Mouse (Mus musculus): ENCODE data around the gene B4galt4. TPM values are rescaled to one million over a fixed set of nuclear protein-coding genes. Genes with fewer than 3 reads are reported as not detected.

The B4galt4 gene
- polyA plus RNA-seq (2015; fragmentation: Nextera tagmentation; extraction: Ambion mirVana): 21.2 and 23.5 TPM in 2 replicates

DNA sequence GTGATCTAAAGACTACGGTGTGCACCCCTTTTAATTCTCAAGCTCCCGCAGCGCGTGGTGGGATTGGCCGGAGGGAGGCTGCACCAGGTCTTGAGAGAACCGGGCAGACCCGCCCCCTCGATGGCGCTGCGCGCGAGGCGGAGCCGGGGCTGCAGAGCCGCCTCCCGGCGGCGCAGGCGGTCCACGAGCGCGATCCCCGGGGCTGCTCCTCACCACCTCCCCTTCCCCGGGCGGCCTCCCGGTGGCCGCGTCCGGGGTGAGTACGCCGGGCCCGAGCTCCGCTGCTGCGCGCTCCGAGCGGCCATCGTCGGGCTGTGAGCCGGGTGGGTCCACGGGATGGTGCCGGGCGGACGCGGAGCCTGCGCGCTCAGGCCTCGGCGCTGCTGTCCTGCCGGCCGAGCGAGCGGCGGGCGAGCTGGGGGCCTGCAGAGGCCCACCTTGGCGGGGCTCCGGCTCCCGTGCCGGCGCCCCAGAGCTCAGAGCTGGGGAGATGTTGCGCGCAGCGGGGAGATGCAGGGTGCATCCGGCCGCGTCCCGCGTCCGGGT, at the start of gene B4galt4:
Gene B4galt4, plus strand, starts transcription at position 152 of the 546 bp plus-strand sequence.
- peak within 1 kb of the TSS; percentile 81 for H3K4me3 ChIP-seq (ENCODE audit: low read depth, low read length)
- no peaks in the 10 kb centered on the region for H3K36me3 ChIP-seq (ENCODE audit: control insufficient read depth, insufficient read depth)
- no peaks in the 10 kb centered on the region for H3K9me3 ChIP-seq (ENCODE audit: control insufficient read depth)
- ATAC-seq: peak; percentile 86
- peak within 1 kb of the TSS; percentile 83 for H3K9ac ChIP-seq (ENCODE audit: low read depth, low read length)
- no peaks in the 10 kb centered on the region for H3K27me3 ChIP-seq (replicated peaks; ENCODE audit: control insufficient read depth, insufficient read depth, low read length)
- H3K4me1 ChIP-seq (replicated peaks; ENCODE audit: control insufficient read depth, insufficient read depth, low read length): 0 out of 2 replicates have a peak, but pooled peaks cover 4% of the 10 kb centered on the region
- H3K27ac ChIP-seq (ENCODE audit: low read depth, low read length): peak within 1 kb of the TSS; percentile 76
- under 1% methylated on average over 69 of the region's 69 CpGs for whole genome bisulfite sequencing
- TF ChIP-seq CTCF (IDR thresholded peaks at IDR 0.05; ENCODE audit: low read depth): peak; percentile 61
- H3K4me2 ChIP-seq (replicated peaks; ENCODE audit: low read depth): peak within 1 kb of the TSS; percentile 90

- no peak for ATAC-seq
- Histone ChIP-seq H3K4me2 (replicated peaks; ENCODE audit: low read depth) (no peak overlapping the region), H3K9ac (ENCODE audit: low read depth, low read length) (no peak overlapping the region), H3K36me3 (ENCODE audit: control insufficient read depth, insufficient read depth) (no peaks in the 10 kb centered on the region), H3K27me3 (replicated peaks; ENCODE audit: control insufficient read depth, insufficient read depth, low read length) (no peaks in the 10 kb centered on the region), H3K27ac (ENCODE audit: low read depth, low read length) (no peak overlapping the region), H3K4me1 (replicated peaks; ENCODE audit: control insufficient read depth, insufficient read depth, low read length) (no peaks in the 10 kb centered on the region), H3K9me3 (ENCODE audit: control insufficient read depth) (no peaks in the 10 kb centered on the region), H3K4me3 (ENCODE audit: low read depth, low read length) (no peak overlapping the region)
- TF ChIP-seq CTCF (IDR thresholded peaks at IDR 0.05; ENCODE audit: low read depth): no peak
- 86% methylated on average over 6 of the region's 6 CpGs for WGBS
Observed at GRCm38 (mm10) chr16:38694906-38695540, 47.0 kb upstream of the B4galt4 start.

- WGBS: 83% methylated on average over 5 of the region's 5 CpGs
- H3K4me2 ChIP-seq (replicated peaks; ENCODE audit: low read depth): no peak overlapping the region
- H3K4me3 ChIP-seq (ENCODE audit: low read depth, low read length): no peak overlapping the region
- H3K27ac ChIP-seq (ENCODE audit: low read depth, low read length): no peak overlapping the region
- no peak for TF ChIP-seq CTCF (IDR thresholded peaks at IDR 0.05; ENCODE audit: low read depth)
- no peaks in the 10 kb centered on the region for H3K9me3 ChIP-seq (ENCODE audit: control insufficient read depth)
- no peak for ATAC-seq
- no peaks in the 10 kb centered on the region for H3K36me3 ChIP-seq (ENCODE audit: control insufficient read depth, insufficient read depth)
- H3K4me1 ChIP-seq (replicated peaks; ENCODE audit: control insufficient read depth, insufficient read depth, low read length): no peaks in the 10 kb centered on the region
- no peaks in the 10 kb centered on the region for H3K27me3 ChIP-seq (replicated peaks; ENCODE audit: control insufficient read depth, insufficient read depth, low read length)
- no peak overlapping the region for H3K9ac ChIP-seq (ENCODE audit: low read depth, low read length)
Observed at GRCm38 (mm10) chr16:38695557-38695956, 46.5 kb upstream of the B4galt4 start.

DNA sequence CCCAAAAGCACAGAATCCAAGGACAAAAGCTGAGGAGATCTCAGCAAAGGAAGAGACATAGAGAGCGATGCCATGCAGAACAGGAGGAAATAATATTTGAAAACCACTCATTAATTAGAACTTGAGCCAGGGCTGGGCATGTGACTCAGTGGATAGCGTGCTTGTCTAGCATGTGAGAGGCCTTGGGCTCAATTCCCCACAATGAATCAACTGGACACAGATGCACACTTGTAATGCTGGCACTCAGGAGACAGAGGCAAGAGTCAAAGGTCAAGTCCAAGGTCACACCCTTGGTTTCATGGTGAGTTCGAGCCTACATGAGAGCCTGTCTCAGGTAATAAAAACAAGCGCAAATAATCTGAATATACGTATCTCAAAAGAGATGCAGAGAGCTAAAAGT, 44.5 kb upstream of the B4galt4 start:
- H3K4me2 ChIP-seq (replicated peaks; ENCODE audit: low read depth): no peak overlapping the region
- H3K4me3 ChIP-seq (ENCODE audit: low read depth, low read length): no peak overlapping the region
- H3K9me3 ChIP-seq (ENCODE audit: control insufficient read depth): no peaks in the 10 kb centered on the region
- no peaks in the 10 kb centered on the region for H3K36me3 ChIP-seq (ENCODE audit: control insufficient read depth, insufficient read depth)
- H3K27me3 ChIP-seq (replicated peaks; ENCODE audit: control insufficient read depth, insufficient read depth, low read length): no peaks in the 10 kb centered on the region
- ATAC-seq: no peak
- no peak for TF ChIP-seq CTCF (IDR thresholded peaks at IDR 0.05; ENCODE audit: low read depth)
- H3K4me1 ChIP-seq (replicated peaks; ENCODE audit: control insufficient read depth, insufficient read depth, low read length): no peaks in the 10 kb centered on the region
- H3K27ac ChIP-seq (ENCODE audit: low read depth, low read length): no peak overlapping the region
- 89% methylated on average over 5 of the region's 5 CpGs for WGBS
- H3K9ac ChIP-seq (ENCODE audit: low read depth, low read length): no peak overlapping the region

DNA sequence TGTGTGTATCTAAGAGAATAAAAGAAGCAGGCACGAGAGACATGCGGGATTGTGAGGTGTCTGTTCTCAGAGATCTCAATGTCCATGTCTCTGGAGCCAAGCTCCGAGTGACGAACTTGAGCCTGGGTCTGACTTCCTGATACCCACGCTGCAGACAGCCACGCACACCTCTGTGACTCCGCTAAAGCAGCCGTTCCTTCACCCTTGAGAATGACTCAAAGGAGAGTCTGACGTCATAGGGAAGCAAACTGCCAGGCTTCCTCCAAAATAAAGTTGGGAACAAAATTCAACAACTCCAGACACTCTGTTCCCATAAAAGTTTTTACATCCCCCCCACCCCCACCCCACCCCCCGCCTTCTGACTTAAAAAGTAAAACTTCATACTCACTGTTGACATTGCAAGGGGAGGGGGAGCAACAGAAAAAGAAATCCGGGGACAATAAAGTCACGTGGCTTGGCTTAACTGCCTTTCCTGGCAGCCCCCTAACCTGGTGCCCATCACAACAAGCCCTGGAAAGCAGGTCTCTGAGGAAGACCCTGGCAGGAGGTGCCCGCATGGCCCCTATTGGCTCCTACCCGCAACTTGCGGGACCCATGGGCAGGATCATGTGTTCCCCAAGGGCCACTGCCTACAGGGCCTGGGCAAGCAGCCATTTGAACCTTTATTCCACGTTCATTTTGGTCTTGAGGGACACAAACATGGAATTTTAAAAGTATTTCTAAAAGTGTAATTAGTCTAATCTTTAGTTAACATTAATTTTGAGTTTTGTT, 41.5 kb upstream of the B4galt4 start:
- 67% methylated on average over 16 of the region's 16 CpGs for WGBS
- H3K4me2 ChIP-seq (replicated peaks; ENCODE audit: low read depth): no peak overlapping the region
- no peak for TF ChIP-seq CTCF (IDR thresholded peaks at IDR 0.05; ENCODE audit: low read depth)
- no peak overlapping the region for H3K27ac ChIP-seq (ENCODE audit: low read depth, low read length)
- no peak overlapping the region for H3K9ac ChIP-seq (ENCODE audit: low read depth, low read length)
- no peaks in the 10 kb centered on the region for H3K4me1 ChIP-seq (replicated peaks; ENCODE audit: control insufficient read depth, insufficient read depth, low read length)
- no peaks in the 10 kb centered on the region for H3K36me3 ChIP-seq (ENCODE audit: control insufficient read depth, insufficient read depth)
- H3K9me3 ChIP-seq (ENCODE audit: control insufficient read depth): no peaks in the 10 kb centered on the region
- H3K4me3 ChIP-seq (ENCODE audit: low read depth, low read length): no peak overlapping the region
- no peaks in the 10 kb centered on the region for H3K27me3 ChIP-seq (replicated peaks; ENCODE audit: control insufficient read depth, insufficient read depth, low read length)
- ATAC-seq: no peak

GRCm38 (mm10) chr16:38701492-38702185, 40.4 kb upstream of the B4galt4 start:
- no peaks in the 10 kb centered on the region for H3K36me3 ChIP-seq (ENCODE audit: control insufficient read depth, insufficient read depth)
- H3K4me2 ChIP-seq (replicated peaks; ENCODE audit: low read depth): no peak overlapping the region
- H3K4me3 ChIP-seq (ENCODE audit: low read depth, low read length): no peak overlapping the region
- H3K9me3 ChIP-seq (ENCODE audit: control insufficient read depth): no peaks in the 10 kb centered on the region
- no peaks in the 10 kb centered on the region for H3K27me3 ChIP-seq (replicated peaks; ENCODE audit: control insufficient read depth, insufficient read depth, low read length)
- no peak overlapping the region for H3K9ac ChIP-seq (ENCODE audit: low read depth, low read length)
- no peak for TF ChIP-seq CTCF (IDR thresholded peaks at IDR 0.05; ENCODE audit: low read depth)
- H3K27ac ChIP-seq (ENCODE audit: low read depth, low read length): no peak overlapping the region
- no peak for ATAC-seq
- 62% methylated on average over 9 of the region's 9 CpGs for WGBS
- no peaks in the 10 kb centered on the region for H3K4me1 ChIP-seq (replicated peaks; ENCODE audit: control insufficient read depth, insufficient read depth, low read length)
